28 mouse cellular contexts compared by ENCODE assay signal in the genomic region with DNA sequence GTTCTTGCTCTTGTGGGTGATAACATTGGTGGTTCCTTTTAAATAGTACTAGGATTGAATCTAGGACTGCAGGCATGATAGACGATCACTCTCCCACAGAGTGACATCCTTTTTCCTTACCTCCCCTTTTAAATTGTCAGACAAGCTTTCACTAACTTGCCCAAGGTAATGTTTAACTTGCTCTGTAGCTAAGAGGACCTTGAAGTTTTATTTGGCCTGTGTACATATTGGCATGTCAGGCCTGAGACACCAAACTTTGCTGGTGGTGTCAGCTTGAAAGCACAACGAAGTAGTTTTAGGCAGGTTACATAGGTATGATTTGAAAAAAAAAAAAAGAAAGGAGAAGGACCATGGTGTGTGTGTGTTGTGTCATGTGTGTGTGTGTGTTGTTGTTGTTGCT. TPM values are rescaled to one million over a fixed set of nuclear protein-coding genes. Genes with fewer than 3 reads are reported as not detected.
DNase-seq lines count a peak whose midpoint lies in the region; ATAC-seq and TF ChIP-seq lines count a peak whose summit lies in the region.
"Had no signal": no experiment of that assay in that cellular context is flagged by ENCODE, and none has a peak within 500 bp of the region (broad histone marks: within the 10 kb centered on the region; RNA-seq: fewer than 3 reads in every experiment).

No protein-coding gene starts in this region.

- peak; percentile 20 for DNase-seq in kidney, adult 2 months
- no peak for DNase-seq in kidney, postnatal 25 days
- peak; percentile 67 for DNase-seq in liver, adult 2 months (ENCODE audit: extremely low read depth, low read depth, low spot score)
- peak; percentile 1 for DNase-seq in yolk sac, embryonic 10.5 days (ENCODE audit: low spot score)
- DNase-seq: adrenal gland, adult 8-10 months; adrenal gland, postnatal 25 days; B cell, adult 2 months; cerebellum, adult 11 months; cerebellum, adult 18-20 months; cerebellum, adult 8-10 months; cerebellum, adult 9-11 months; cerebellum, postnatal 14 days; cerebellum, postnatal 36 days; embryo, embryonic 11 days had no signal

- no peaks in the 10 kb centered on the region for H3K79me2 ChIP-seq in liver, adult 2 months (ENCODE audit: control insufficient read depth, insufficient read depth, low read length)

- no peak overlapping the region for H3K4me2 ChIP-seq in liver, embryonic 12.5 days
- H3K4me2 ChIP-seq: embryonic facial prominence, embryonic 13.5 days; embryonic facial prominence, embryonic 15.5 days; forebrain, embryonic 12.5 days had no signal

- no peaks in the 10 kb centered on the region for H3K27me3 ChIP-seq in kidney, adult 2 months (replicated peaks; ENCODE audit: control insufficient read depth, insufficient read depth, low read length)
- H3K27me3 ChIP-seq in liver, adult 2 months (ENCODE audit: control insufficient read depth, insufficient read depth, low read length), result no peaks in the 10 kb centered on the region
- no peaks in the 10 kb centered on the region for H3K27me3 ChIP-seq in liver, embryonic 12.5 days (replicated peaks)
- H3K27me3 ChIP-seq: CH12.LX; embryonic facial prominence, embryonic 13.5 days; embryonic facial prominence, embryonic 15.5 days; forebrain, embryonic 12.5 days had no signal

- H3K36me3 ChIP-seq in kidney, adult 2 months (ENCODE audit: control insufficient read depth, insufficient read depth, low read length), result no peaks in the 10 kb centered on the region
- no peaks in the 10 kb centered on the region for H3K36me3 ChIP-seq in liver, adult 2 months (ENCODE audit: control insufficient read depth, insufficient read depth, low read length)
- no peaks in the 10 kb centered on the region for H3K36me3 ChIP-seq in liver, embryonic 12.5 days
- H3K36me3 ChIP-seq: embryonic facial prominence, embryonic 13.5 days; embryonic facial prominence, embryonic 15.5 days; forebrain, embryonic 10.5 days; forebrain, embryonic 12.5 days; G1E had no signal

- no peak for TF ChIP-seq POLR2A in kidney, adult 2 months (IDR thresholded peaks at IDR 0.05; ENCODE audit: low read depth, low read length)
- no peak for TF ChIP-seq POLR2A in liver, adult 2 months (IDR thresholded peaks at IDR 0.05; ENCODE audit: extremely low read depth, insufficient read depth, low read length)

- H3K4me3 ChIP-seq in kidney, adult 2 months (ENCODE audit: insufficient read depth, low read depth, low read length), result no peak overlapping the region
- no peak overlapping the region for H3K4me3 ChIP-seq in liver, adult 2 months (ENCODE audit: insufficient read depth, low read depth, low read length)
- no peak overlapping the region for H3K4me3 ChIP-seq in liver, embryonic 12.5 days
- H3K4me3 ChIP-seq: embryonic facial prominence, embryonic 13.5 days; embryonic facial prominence, embryonic 15.5 days; erythroblast, embryonic 14.5 days; forebrain, embryonic 10.5 days; forebrain, embryonic 12.5 days had no signal

- no peaks in the 10 kb centered on the region for H3K9me3 ChIP-seq in liver, embryonic 12.5 days (replicated peaks)
- H3K9me3 ChIP-seq: embryonic facial prominence, embryonic 13.5 days; embryonic facial prominence, embryonic 15.5 days; forebrain, embryonic 10.5 days; forebrain, embryonic 12.5 days; G1E had no signal

- H3K27ac ChIP-seq in kidney, adult 2 months (ENCODE audit: insufficient read depth, low read depth, low read length), result no peak overlapping the region
- H3K27ac ChIP-seq in liver, adult 2 months (replicated peaks; ENCODE audit: insufficient read depth, low read depth, low read length), result no peak overlapping the region
- no peak overlapping the region for H3K27ac ChIP-seq in liver, embryonic 12.5 days
- H3K27ac ChIP-seq: embryonic facial prominence, embryonic 13.5 days; embryonic facial prominence, embryonic 15.5 days; forebrain, embryonic 10.5 days; forebrain, embryonic 12.5 days had no signal

- TF ChIP-seq CTCF in kidney, adult 2 months (conservative IDR thresholded peaks at IDR 0.05; ENCODE audit: insufficient read depth, insufficient read length, low read depth, low read length), result no peak
- no peak for TF ChIP-seq CTCF in liver, adult 2 months (IDR thresholded peaks at IDR 0.05; ENCODE audit: low read depth, low read length)

- 28% methylated on average over 2 of the region's 2 CpGs for WGBS in kidney, adult 2 months
- 26% methylated on average over 2 of the region's 2 CpGs for WGBS in liver, adult 2 months
- WGBS in liver, embryonic 12.5 days (ENCODE audit: insufficient replicate concordance), result 52% methylated on average over 2 of the region's 2 CpGs

- no peaks in the 10 kb centered on the region; the same call in 1 of the 2 replicates for H3K4me1 ChIP-seq in kidney, adult 2 months (ENCODE audit: control insufficient read depth, insufficient read depth, low read length)
- H3K4me1 ChIP-seq in liver, adult 2 months (ENCODE audit: control insufficient read depth, insufficient read depth, low read length), result no peaks in the 10 kb centered on the region
- no peaks in the 10 kb centered on the region for H3K4me1 ChIP-seq in liver, embryonic 12.5 days
- H3K4me1 ChIP-seq: embryonic facial prominence, embryonic 13.5 days; embryonic facial prominence, embryonic 15.5 days; forebrain, embryonic 10.5 days; forebrain, embryonic 12.5 days had no signal

- no peak for ATAC-seq in liver, embryonic 12.5 days
- ATAC-seq: activated CD4-positive, CD25-positive, alpha-beta regulatory T cell, adult 4 months; CD4-positive, CD25-positive, alpha-beta regulatory T cell, adult 4 months; forebrain, embryonic 14.5 days; forebrain, embryonic 16.5 days; Patski had no signal

- H3K9ac ChIP-seq in liver, adult 2 months (ENCODE audit: low read depth, low read length), result no peak overlapping the region
- H3K9ac ChIP-seq in liver, embryonic 12.5 days, result no peak overlapping the region
- H3K9ac ChIP-seq: embryonic facial prominence, embryonic 13.5 days; embryonic facial prominence, embryonic 15.5 days; forebrain, embryonic 12.5 days had no signal

RNA-seq across cellular contexts. Expression of a gene that starts 35.8 kb away (rescaled TPM):
- 0.08 and 0.11 TPM in 2 replicates for polyA plus RNA-seq in kidney, adult 2 months (2012; rRNA removed)
- 0.07 TPM in 1 of 2 replicates, not detected in the other for total RNA-seq in liver, adult 2 months (2014; rRNA removed)
- not detected in 2 replicates for polyA plus RNA-seq in liver, adult 2 months (2012; rRNA removed)
- polyA plus RNA-seq in liver, embryonic 12.5 days (2016; fragmentation: Nextera tagmentation; extraction: Ambion mirVana), result 0.04 and 0.06 TPM in 2 replicates
- total RNA-seq: CH12.LX; common myeloid progenitor, adult 5-6 weeks; G1E had no signal
- polyA plus RNA-seq: activated CD4-positive, CD25-positive, alpha-beta regulatory T cell, adult 4 months; CD4-positive, CD25-positive, alpha-beta regulatory T cell, adult 4 months; erythroblast, embryonic 14.5 days; G1E; Patski had no signal

RNA-seq across cellular contexts. Expression of a gene that starts 36.5 kb away (rescaled TPM):
- 0.14 and 0.17 TPM in 2 replicates for polyA plus RNA-seq in kidney, adult 2 months (2012; rRNA removed)
- not detected in 2 replicates for total RNA-seq in liver, adult 2 months (2014; rRNA removed)
- polyA plus RNA-seq in liver, adult 2 months (2012; rRNA removed), result not detected in 2 replicates
- 0.50 and 0.54 TPM in 2 replicates for polyA plus RNA-seq in liver, embryonic 12.5 days (2016; fragmentation: Nextera tagmentation; extraction: Ambion mirVana)
- total RNA-seq: CH12.LX; common myeloid progenitor, adult 5-6 weeks; G1E had no signal
- polyA plus RNA-seq: activated CD4-positive, CD25-positive, alpha-beta regulatory T cell, adult 4 months; CD4-positive, CD25-positive, alpha-beta regulatory T cell, adult 4 months; erythroblast, embryonic 14.5 days; G1E; Patski had no signal

Comparison
In these comparisons a context has a peak if more than half of its experiments do, and no peak if none do; other contexts are left out.
1. DNase-seq: peak in kidney, adult 2 months (single experiment), liver, adult 2 months (single experiment) and yolk sac, embryonic 10.5 days (single experiment); none in kidney, postnatal 25 days (0 of 2).